Mouse (Mus musculus) small intestine, adult 2 months (tissue): Measurements from ENCODE around the gene Ppef1. TPM values are rescaled to one million over a fixed set of nuclear protein-coding genes. Genes with fewer than 3 reads are reported as not detected.

Source experiments
- H3K27ac ChIP-seq: fragments of 200-500 bp; 2 replicates; pipeline ENCODE4 v1.5.1; 2012; ENCODE audit warnings: low read depth, low read length, control low read depth, inconsistent platforms; ENCODE audit not compliant: insufficient read depth
- H3K27me3 ChIP-seq: fragments of 200-500 bp; 2 replicates; pipeline ENCODE4 v1.6.1; 2012; ENCODE audit warnings: mild to moderate bottlenecking, moderate library complexity, low read length, inconsistent platforms; ENCODE audit not compliant: control insufficient read depth, insufficient read depth
- H3K36me3 ChIP-seq: fragments of 200-500 bp; 2 replicates; pipeline ENCODE4 v1.6.1; 2012; ENCODE audit warnings: mild to moderate bottlenecking, low read length, control low read depth, inconsistent platforms; ENCODE audit not compliant: control insufficient read depth, insufficient read depth
- H3K4me1 ChIP-seq: fragments of 200-500 bp; 2 replicates; pipeline ENCODE4 v1.6.1; 2012; ENCODE audit warnings: low read length, inconsistent platforms, mixed read lengths; ENCODE audit not compliant: control insufficient read depth, insufficient read depth, insufficient read length
- H3K4me3 ChIP-seq: fragments of 200-500 bp; 2 replicates; pipeline ENCODE4 v1.5.1; 2012; ENCODE audit warnings: low read depth, mild to moderate bottlenecking, control low read depth, inconsistent platforms, low read length, moderate library complexity
- CTCF ChIP-seq: fragments of 200-500 bp; IDR thresholded peaks from 2 replicates; pipeline ENCODE4 v1.5.1; 2012; ENCODE audit warnings: low read depth, mild to moderate bottlenecking, control low read depth, inconsistent platforms, low read length, moderate library complexity, mixed read lengths; ENCODE audit not compliant: insufficient replicate concordance, insufficient read length; ENCODE audit errors: extremely low read depth
- POLR2A ChIP-seq: fragments of 200-500 bp; IDR thresholded peaks from 2 replicates; pipeline ENCODE4 v1.6.1; 2012; ENCODE audit warnings: low read depth, mild to moderate bottlenecking, control low read depth, inconsistent platforms, low read length, moderate library complexity
- WGBS: fragments of 180-500 bp; shearing (Covaris S2); methylation state at CpG from one replicate; pipeline ENCODE4 v1.1.7; 2018; 5-methylcytosine and 5-hydroxymethylcytosine counted together
- polyA plus RNA-seq: library from polyadenylated mRNA; depleted of rRNA; stranded (reverse); fragments of >200 nt; gene quantifications from 2 replicates; pipeline ENCODE4 v1.2.3, GENCODE M21; 2012; rRNA removed

Gene Ppef1
- polyA plus RNA-seq, 1 experiment: not detected

DNA sequence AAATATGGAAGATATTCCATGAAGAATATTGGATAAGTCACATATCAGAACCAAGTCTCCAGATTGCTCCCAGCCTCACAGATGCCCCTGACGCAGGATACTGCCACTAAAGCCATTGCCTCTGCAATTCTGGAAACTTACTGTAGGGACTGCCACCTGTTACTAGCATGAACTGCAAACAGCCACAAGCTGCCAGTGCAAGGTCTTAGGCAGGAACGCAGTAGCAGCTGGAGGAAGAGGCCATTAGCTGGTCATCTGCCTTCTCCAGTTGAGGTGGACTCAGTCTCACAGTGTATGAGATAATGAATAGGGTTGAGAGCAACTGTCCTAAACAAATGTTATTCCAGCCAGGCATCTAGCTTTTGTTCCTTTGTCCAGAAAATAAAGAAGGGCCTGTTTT is 137.5 kb downstream of the Ppef1 start:
- Histone ChIP-seq H3K4me1 (peaks cover 3% of the 10 kb centered on the region; the same call in 1 of the 2 replicates), H3K36me3 (no peaks in the 10 kb centered on the region), H3K27me3 (no peaks in the 10 kb centered on the region), H3K27ac (no peak overlapping the region), H3K4me3 (no peak overlapping the region)
- TF ChIP-seq CTCF: no peak
- no peak for TF ChIP-seq POLR2A
- 87% methylated on average over 2 of the region's 2 CpGs for WGBS

GRCm38 (mm10) chrX:160592933-160593332 is 142.6 kb downstream of the Ppef1 start:
- TF ChIP-seq POLR2A: no peak
- no peak for TF ChIP-seq CTCF
- H3K36me3 ChIP-seq: no peaks in the 10 kb centered on the region
- WGBS: 82% methylated on average over 6 of the region's 6 CpGs
- H3K4me3 ChIP-seq: no peak overlapping the region
- no peak overlapping the region for H3K27ac ChIP-seq
- H3K27me3 ChIP-seq: no peaks in the 10 kb centered on the region
- H3K4me1 ChIP-seq: no peaks in the 10 kb centered on the region

GRCm38 (mm10) chrX:160590147-160590546 is 145.4 kb downstream of the Ppef1 start:
- H3K27ac ChIP-seq: no peak overlapping the region
- H3K27me3 ChIP-seq: no peaks in the 10 kb centered on the region
- TF ChIP-seq CTCF (no peak), POLR2A (no peak)
- no peaks in the 10 kb centered on the region for H3K36me3 ChIP-seq
- H3K4me3 ChIP-seq: no peak overlapping the region
- H3K4me1 ChIP-seq: no peaks in the 10 kb centered on the region
- WGBS: 97% methylated on average over 7 of the region's 7 CpGs

DNA sequence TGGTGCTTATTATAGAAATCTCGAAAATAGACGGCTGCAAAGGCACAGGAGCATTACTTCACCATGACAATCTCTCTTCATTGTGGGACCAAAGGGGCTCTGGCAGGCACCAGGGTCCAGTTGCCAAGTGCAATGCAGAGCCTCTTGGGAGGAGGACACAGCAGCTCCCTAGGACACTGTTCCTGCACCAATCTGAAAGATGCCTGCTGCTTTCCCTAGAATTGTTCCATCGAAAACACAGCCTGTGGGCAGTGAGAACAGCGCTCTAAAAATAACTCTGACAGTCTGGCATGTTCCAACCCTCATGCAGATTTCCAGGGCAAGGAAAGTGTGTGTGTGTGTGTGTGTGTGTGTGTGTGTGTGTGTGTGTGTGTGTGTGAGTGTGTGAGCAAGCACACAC is 147.0 kb downstream of the Ppef1 start:
- Histone ChIP-seq H3K36me3 (no peaks in the 10 kb centered on the region), H3K27ac (no peak overlapping the region), H3K4me1 (no peaks in the 10 kb centered on the region), H3K27me3 (no peaks in the 10 kb centered on the region), H3K4me3 (no peak overlapping the region)
- WGBS: 89% methylated on average over 4 of the region's 4 CpGs
- TF ChIP-seq POLR2A (no peak), CTCF (no peak)

- no peak overlapping the region for H3K4me3 ChIP-seq
- H3K36me3 ChIP-seq: no peaks in the 10 kb centered on the region
- TF ChIP-seq POLR2A (no peak), CTCF (no peak)
- WGBS: 65% methylated on average over 1 of the region's 1 CpGs
- no peak overlapping the region for H3K27ac ChIP-seq
- H3K27me3 ChIP-seq: no peaks in the 10 kb centered on the region
- H3K4me1 ChIP-seq: no peaks in the 10 kb centered on the region
Observed at GRCm38 (mm10) chrX:160585110-160585509, 150.5 kb downstream of the Ppef1 start.

GRCm38 (mm10) chrX:160584148-160584838 is 151.3 kb downstream of the Ppef1 start:
- no peaks in the 10 kb centered on the region for H3K27me3 ChIP-seq
- no peak for TF ChIP-seq POLR2A
- TF ChIP-seq CTCF: no peak
- no peak overlapping the region for H3K4me3 ChIP-seq
- no peaks in the 10 kb centered on the region for H3K36me3 ChIP-seq
- no peaks in the 10 kb centered on the region for H3K4me1 ChIP-seq
- no peak overlapping the region for H3K27ac ChIP-seq
- WGBS: 87% methylated on average over 4 of the region's 4 CpGs

DNA sequence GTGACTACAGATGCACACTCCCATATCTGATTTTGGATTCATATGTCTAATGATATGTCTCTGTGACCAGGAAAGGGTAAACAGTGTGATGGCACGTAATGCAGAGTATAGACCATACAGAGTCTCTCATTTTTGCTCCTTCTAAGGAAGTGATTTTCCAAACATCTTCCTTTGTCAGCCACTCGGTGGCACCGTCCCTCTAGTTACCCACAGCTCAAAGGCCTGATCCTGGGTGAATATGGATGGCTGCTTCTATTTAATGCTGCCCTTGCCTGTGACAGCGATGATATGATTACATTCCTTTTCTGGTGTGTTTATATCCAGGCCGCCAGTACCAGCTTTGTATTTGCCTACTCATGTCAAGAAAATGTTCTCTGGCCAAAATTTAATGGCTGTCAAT is 152.0 kb downstream of the Ppef1 start:
- no peak for TF ChIP-seq CTCF
- TF ChIP-seq POLR2A: no peak
- Histone ChIP-seq H3K4me3 (no peak overlapping the region), H3K27me3 (no peaks in the 10 kb centered on the region), H3K27ac (no peak overlapping the region), H3K36me3 (0 out of 2 replicates have a peak, but pooled peaks cover under 1% of the 10 kb centered on the region), H3K4me1 (no peaks in the 10 kb centered on the region)
- WGBS: 82% methylated on average over 5 of the region's 5 CpGs

Other genes with a start within 250 kb of the Ppef1 start
- 3.1 and 4.2 TPM in 2 replicates for gene Phka2, start 233.6 kb downstream of the Ppef1 start, polyA plus RNA-seq
- gene Rs1, start 32.2 kb upstream of the Ppef1 start, polyA plus RNA-seq: not detected in 2 replicates
- not detected in 2 replicates for gene Gja6, start 171.3 kb upstream of the Ppef1 start, polyA plus RNA-seq